Mouse (Mus musculus): ENCODE measurements around the gene Dhx16. TPM values are rescaled to one million over a fixed set of nuclear protein-coding genes. Genes with fewer than 3 reads are reported as not detected.
"Not testable (repeated sequence)": the region's sequence is repeated elsewhere in the genome, so short reads cannot be mapped to it uniquely, and the experiment has no call there.

Dhx16 gene
- total RNA-seq (2021) = 10 to 100 TPM; 10.8 to 14.2 TPM
- long read RNA-seq, experiment 1, partial matches to known transcripts = 1 of 12 reads
- long read RNA-seq, experiment 1, other reads (novel, unspliced or antisense) = 7 of 12 reads
- long read RNA-seq, experiment 2, partial matches to known transcripts = 3 of 10 reads
- long read RNA-seq, experiment 2, other reads (novel, unspliced or antisense) = 3 of 10 reads

DNA sequence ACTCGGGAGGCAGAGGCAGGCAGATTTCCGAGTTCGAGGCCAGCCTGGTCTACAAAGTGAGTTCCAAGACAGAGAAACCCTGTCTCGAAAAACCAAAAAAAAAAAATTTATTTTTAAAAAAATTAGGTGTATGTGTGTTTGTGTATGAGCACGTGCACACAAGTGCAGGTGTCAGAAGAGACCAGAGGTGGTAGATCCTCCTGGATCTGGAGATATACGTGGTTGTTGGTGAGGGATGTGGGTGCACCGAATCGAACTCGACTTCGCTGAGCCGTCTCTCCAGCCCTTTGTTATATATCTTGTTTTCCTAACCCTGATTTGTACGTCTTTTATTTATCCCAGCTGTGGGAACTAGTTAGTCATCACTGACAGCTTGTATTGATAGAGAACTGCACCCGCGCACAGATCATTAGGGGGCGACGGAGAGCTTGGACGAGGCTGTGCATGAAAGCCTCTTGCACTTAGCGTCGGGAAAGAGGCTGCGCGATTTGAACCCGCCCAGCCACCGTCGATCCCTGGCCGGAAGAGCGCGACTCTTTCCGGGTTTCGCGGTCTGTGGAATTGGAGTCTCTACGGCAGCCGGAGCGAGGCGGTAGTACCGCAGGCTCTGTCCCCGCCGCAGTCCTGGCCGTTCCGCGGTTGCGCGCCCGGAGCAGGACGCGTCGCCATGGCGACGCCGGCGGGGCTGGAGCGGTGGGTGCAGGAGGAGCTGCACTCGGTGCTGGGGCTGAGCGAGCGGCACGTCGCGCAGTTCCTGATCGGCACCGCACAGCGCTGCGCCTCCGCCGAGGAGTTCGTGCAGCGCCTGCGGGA, at the start of gene Dhx16:
Gene Dhx16 (plus strand): TSS at position 575 of the 813 bp plus-strand sequence.
- intact Hi-C loops (cut with DNase I) = no loop called here
- peak; percentile 89 to 94 for DNase-seq

DNA sequence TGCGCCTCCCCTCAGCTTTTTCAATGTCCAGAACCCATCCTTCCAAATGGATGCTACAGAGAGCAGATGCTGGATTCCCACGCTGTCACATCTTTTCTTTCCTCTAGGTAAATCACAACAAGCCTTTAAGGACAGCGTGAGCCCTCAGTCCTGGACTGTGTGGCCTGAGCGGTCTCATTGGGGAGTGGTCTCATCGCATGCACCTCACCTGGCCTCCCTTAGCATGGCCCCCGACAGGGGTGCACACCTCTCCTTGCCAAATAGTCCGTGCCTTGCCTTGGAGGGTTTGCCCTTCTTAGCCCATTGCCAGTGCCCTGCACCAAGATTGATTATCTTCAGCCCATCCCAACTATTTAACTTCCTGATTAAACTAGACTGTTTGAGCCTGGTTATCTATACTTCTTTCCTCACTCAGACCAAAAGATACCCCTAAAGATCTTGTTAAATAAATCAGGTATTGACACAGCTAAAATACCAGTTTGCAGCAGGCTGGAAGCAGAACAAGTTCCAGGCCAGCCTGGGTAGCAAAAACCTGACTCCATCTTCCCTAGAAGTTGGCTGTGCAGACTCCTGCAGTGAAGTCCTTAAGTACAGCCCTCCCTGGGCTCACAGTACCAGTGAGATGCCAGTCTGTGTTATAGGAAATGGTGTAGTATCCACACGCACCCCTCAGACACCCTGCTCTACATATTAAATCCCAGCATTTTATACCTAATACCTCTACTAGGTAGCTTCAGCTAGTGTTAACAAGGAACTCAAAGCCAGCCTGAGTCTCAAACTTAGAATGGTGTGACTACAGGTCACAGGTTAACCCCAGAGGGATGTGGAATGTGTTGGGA, 47.0 kb upstream of the Dhx16 start:
- intact Hi-C loops (cut with DNase I) = no loop called here
- DNase-seq = no peak

DNA sequence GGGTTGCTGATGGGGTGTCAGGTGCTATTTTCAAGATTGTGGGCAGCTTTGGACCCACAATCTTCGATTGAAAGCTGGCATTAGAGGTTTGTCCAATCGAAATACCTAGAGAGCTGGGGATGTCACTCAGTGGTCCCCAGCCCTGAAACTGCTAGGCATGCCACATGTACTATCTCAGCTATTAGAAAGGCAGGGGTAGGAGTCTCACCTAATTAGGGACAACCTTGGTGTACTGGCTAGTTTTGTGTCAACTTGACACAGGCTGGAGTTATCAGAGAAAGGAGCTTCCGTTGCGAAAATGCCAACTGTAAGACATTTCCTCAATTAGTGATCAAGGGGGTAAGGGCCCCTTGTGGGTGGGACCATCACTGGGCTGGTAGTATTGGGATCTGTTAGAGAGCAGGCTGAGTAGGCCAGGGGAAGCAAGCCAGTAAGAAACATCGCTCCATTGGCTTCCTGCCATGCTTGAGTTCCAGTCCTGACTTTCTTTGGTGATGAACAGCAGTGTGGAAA, 46.3 kb upstream of the Dhx16 start:
- DNase-seq = no peak
- intact Hi-C loops (cut with DNase I) = no loop called here

DNA sequence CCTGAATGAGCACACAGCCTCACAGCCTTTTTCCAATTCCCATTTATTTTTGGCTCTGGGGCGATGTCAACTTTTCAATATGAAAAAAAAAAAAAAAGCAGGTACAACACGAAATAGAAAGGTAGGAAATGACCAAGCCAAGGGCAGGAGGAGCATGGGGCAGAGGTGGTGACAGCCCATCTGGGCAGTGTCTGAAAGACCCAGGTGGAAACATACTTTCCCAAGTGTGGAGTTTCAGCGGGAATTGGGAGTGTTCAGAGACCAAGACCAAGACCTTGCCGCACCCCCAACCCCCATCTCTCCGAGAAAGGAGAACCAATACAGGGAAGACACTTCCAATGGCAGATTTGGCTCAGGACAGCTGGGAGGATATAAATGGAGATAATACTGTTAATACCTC, 45.7 kb upstream of the Dhx16 start:
- intact Hi-C loops (cut with DNase I) = no loop called here
- DNase-seq = no peak

DNA sequence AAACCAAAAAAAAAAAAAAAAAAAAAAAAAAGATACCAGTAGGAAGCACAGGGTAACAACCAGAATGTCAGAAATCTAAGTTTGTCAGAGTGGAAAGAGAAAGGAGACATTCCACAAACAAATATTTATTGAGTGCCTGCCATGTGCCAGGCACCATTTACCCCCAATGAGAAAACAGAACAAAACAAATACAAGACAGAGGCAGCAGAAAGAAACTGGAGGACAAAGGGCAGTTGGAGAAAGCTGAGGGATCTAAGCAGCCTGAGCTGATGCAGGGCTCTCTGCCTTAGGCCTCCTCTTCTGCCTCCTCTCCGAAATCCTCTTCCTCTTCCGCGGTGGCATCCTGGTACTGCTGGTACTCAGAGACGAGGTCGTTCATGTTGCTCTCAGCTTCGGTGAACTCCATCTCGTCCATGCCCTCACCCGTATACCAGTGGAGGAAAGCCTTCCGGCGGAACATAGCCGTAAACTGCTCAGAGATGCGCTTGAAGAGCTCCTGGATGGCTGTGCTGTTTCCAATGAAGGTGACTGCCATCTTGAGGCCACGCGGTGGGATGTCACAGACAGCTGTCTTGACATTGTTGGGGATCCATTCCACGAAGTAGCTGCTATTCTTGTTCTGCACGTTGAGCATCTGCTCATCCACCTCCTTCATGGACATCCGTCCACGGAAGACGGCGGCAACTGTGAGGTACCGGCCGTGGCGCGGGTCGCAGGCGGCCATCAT, 44.8 kb upstream of the Dhx16 start:
- intact Hi-C loops (cut with DNase I) = no loop called here
- DNase-seq = no peak

DNA sequence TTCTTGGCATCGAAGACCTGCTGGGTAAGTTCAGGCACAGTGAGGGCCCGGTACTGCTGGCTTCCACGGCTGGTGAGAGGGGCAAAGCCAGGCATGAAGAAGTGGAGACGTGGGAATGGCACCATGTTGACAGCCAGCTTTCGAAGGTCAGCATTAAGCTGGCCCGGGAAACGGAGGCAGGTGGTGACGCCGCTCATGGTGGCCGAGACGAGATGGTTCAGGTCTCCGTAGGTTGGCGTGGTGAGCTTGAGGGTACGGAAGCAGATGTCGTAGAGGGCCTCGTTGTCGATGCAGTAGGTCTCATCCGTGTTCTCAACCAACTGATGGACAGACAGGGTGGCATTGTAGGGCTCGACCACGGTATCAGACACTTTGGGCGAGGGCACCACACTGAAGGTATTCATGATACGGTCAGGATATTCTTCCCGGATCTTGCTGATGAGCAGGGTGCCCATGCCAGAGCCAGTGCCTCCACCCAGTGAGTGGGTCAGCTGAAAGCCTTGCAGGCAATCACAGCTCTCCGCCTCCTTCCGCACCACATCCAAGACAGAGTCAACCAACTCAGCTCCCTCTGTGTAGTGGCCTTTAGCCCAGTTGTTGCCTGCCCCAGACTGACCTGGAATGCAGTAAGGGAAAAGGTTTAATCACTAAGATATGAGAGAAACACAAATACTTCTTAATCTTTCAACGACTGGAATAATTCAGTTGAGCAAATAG, 44.0 kb upstream of the Dhx16 start:
- intact Hi-C loops (cut with DNase I) = loop anchor here (2.0 kb wide), 1 partner anchor 37 kb away; no protein-coding TSS in a partner anchor
- DNase-seq = no peak

DNA sequence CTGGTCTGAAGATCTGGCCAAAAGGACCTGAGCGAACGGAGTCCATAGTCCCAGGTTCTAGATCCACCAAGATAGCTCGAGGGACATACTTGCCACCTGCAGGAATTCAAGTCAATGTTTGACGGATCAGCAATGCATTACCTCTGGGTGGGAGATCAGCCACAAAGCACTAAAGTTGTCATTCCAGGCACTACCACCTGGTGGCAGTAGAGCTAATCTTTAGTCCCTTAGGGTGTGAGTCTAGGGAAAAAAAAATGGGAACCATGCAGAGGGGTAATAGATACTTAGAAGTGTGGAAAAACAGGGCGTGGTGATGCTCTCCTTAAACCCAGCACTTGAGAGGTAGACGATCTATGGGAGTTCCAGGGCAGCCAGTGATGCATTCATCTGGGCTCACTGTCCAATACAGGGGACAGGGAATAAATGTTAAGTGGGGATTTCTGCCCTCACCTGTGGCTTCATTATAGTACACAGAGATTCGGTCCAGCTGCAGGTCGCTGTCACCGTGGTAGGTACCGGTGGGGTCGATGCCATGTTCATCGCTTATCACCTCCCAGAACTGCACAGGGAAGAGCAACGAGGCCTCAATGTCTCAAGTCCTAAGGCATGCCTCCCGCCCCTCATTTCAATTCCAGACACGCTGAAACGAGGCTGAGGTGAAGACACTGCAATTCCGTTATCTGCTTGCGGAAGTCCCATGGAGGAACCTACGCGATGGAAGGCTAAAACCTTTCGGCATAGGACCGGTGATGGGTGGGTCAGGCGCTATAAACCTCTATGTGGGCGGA, 43.2 kb upstream of the Dhx16 start:
- DNase-seq = peak; percentile 60 to 79
- intact Hi-C loops (cut with DNase I) = loop anchor here (2.0 kb wide), 1 partner anchor 36 kb away; no protein-coding TSS in a partner anchor

DNA sequence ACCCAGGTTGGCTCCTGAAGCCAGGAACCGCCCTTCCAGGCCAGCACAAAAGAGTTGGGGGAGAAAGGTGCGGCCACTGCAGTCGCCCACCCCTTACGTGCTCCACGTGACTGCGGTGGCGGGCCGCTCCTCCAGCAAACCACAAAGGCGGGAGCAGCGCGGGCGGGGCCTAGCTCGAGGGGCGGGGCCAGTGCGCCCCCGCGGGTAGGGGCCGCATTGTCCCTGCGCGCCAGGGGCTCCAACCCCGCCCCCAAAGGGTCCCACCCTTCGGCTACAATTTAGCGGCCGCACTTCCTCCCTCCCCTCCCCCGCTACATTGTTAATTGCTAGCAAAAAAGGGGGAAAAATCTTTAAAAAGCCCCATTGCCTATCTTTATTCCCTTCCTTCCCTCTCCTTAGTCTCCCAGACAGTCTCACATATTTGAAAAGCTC, 42.6 kb upstream of the Dhx16 start:
- intact Hi-C loops (cut with DNase I) = loop anchor here (2.0 kb wide), 1 partner anchor 36 kb away; no protein-coding TSS in a partner anchor
- peak; percentile 74 to 85 for DNase-seq

DNA sequence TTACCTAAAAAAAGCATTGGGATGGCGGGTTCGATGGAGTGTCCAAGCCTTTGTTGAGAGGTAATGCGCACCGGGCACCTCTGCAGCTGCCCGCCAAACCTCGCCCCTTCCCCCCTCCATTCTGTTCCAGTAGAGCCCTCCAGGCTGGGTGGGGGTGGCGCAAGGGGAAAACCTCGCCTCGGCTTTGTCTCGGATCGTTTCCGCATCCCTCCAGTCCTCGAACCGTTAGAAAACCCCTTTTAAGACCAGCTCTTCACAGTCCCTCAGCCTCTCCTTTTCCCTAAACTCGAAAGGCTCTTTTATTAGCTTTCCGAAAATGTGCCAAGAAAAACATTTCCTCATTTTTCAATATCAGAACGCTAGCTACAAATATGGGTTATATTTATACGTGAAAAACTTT, 42.1 kb upstream of the Dhx16 start:
- DNase-seq = no peak

DNA sequence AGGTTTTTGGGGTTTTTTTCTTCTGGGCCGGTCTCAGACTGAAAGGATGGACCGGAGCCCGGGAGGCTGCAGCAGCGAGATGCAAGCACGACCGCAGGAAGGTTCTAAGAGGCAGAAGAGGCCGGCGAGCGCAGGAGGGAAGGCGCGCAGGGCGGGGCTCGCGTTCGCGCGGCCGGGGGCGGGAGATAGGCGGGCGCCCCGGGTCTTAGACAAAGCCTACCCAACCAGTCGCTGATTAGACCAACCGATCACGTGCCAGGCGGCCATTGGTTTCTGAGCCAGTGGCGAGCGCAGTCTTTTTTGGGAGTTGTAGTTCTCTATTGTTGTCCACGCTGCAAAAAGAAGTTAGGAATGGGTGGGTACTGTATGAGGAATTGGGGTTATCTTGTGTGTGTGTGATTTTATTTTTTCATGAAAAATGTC, 41.5 kb upstream of the Dhx16 start, which contains the start of gene Tubb5:
Gene Tubb5 (minus strand): TSS at position 185 of the 423 bp plus-strand sequence.
- peak; percentile 91 to 96 for DNase-seq

More for the DNA sequence above, 42.1 kb upstream of the Dhx16 start:
- intact Hi-C loops (cut with DNase I) = loop anchor here (2.0 kb wide), 1 partner anchor 35 kb away; no protein-coding TSS in a partner anchor

DNA sequence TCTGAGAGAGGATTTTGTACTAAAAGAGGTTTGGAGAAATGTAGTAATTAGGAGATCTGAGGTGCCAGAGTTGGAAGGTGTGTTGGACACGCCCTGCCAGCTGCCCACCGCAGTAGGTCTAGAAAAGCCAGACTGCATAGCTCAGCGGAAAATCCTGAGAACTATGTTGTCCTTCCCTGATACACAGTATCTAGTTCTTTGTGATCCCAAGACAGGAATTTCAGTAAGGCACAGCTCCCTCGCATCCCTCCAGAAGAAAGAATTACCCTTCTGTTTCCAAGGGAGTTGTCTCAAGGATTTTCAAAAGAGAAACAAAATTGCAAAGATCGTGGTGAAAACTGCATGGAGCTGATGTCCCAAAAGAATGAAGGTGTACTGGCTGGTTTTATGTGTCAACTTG, 41.0 kb upstream of the Dhx16 start:
- DNase-seq = no peak
- intact Hi-C loops (cut with DNase I) = no loop called here

More for the DNA sequence above, 41.5 kb upstream of the Dhx16 start, which contains the start of gene Tubb5:
- intact Hi-C loops (cut with DNase I) = no loop called here

DNA sequence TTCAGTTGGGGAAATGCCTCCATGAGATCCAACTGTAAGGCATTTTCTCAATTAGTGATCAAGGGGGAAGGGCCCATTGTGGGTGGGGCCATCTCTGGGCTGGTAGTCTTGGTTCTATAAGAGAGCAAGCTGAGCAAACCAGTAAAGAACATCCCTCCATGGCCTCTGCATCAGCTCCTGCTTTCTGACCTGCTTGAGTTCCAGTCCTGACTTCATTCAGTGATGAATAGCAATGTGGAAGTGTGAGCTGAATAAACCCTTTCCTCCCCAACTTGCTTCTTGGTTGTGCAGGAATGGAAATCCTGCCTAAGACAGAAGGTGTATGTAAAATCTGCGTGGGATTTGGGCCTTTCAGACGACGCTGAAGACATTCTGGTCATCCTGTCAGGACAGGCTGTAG, 40.6 kb upstream of the Dhx16 start:
- intact Hi-C loops (cut with DNase I) = not testable (repeated sequence)

DNA sequence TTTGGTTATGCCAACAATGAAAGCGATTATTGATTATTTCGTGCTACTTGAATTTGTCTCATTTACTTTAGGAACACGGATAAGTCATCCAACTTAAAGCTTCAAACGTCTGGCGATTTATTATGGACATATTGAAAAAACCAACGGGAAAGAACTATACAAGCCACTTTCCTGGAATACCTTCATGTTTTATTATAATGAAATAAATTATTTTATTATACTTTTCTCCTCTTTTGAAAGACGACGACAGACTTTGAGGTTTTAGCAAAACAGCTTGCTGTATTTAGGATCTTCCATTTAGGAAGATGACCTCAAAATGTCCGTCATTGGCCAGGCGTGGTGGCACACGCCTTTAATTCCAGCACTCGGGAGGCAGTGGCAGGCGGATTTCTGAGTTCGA, 39.1 kb upstream of the Dhx16 start:
- intact Hi-C loops (cut with DNase I) = no loop called here
- no peak for DNase-seq

More for the DNA sequence above, 40.6 kb upstream of the Dhx16 start:
- not testable (repeated sequence) for DNase-seq

DNA sequence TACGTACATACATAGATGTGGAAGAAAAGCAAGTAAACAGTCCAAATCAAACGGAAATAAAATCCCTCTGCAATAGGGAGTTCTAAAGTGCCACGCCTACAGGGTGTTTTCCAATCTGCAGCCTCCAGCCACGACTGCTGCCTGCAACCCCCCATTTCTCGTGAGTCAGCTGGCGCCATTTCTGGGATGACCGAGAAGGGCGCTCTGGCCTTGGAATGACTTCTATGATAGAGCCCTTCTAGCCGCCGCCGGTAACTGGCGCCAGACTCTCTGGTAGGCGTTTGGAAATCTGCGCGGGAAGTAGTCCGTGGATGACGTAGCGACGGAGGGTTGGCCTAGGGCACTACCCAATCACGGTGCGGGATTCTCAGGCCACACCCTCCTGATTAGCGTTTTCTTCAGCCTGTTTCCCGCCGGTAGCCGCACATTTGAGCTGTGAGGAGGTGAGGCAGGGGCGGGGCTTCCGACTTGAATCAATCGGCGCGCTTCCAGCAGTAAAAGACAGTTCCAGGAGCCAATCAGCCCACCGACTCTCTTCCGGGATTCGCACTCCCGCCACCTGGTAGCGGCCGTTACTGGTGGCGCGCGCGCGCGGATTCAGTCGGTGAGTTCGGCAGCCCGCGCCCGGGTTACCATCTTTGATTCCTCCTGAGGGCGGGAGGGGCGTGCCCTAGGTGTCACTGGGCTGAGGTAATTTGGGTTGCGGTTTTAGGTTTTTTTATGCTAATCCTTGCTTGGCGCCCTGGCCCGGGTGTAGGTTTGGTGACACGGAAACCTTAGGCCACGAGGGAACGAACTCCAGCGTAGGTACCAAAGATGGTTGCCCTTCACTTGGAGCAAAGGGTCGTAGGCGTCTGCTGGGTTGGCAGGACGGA, 38.3 kb upstream of the Dhx16 start, which contains the start of gene Mdc1:
Gene Mdc1 (plus strand): TSS at position 440 of the 875 bp plus-strand sequence.
- intact Hi-C loops (cut with DNase I) = no loop called here
- peak; percentile 98 to 99 for DNase-seq

DNA sequence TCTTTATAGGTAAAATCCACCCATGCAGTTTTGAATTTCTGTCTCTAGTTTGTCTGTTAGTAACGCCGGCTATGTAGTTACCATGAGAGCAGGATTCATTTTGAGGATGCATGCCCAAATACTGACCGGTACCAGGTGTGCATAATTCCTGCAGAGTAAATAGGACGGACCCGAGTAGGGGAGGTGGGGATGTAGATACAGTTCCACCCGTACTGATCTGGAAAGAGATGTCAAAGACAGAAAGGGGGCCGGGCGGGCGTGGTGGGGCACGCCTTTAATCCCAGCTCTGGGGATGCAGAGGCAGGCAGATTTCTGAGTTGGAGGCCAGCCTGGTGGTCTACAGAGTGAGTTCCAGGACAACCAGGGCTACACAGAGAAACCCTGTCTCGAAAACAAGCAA, 37.6 kb upstream of the Dhx16 start:
- intact Hi-C loops (cut with DNase I) = no loop called here
- no peak for DNase-seq

DNA sequence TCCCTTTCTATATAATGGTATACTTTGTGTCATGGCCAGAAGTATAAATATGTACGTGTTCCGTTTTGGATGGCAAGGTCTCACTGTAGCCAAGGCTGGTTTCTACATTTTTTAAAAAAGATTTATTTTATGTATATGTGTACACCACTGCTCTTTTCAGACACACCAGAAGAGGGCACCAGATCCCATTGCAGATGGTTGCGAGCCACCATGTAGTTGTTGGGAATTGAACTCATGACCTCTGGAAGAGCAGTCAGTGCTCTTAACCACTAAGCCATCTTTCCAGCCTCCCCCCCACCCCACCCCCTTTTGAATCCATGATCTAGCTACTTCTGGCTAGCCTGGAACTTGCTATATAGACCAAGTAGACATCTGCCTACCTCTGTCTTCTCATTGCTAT, 36.1 kb upstream of the Dhx16 start:
- intact Hi-C loops (cut with DNase I) = no loop called here
- DNase-seq = no peak

DNA sequence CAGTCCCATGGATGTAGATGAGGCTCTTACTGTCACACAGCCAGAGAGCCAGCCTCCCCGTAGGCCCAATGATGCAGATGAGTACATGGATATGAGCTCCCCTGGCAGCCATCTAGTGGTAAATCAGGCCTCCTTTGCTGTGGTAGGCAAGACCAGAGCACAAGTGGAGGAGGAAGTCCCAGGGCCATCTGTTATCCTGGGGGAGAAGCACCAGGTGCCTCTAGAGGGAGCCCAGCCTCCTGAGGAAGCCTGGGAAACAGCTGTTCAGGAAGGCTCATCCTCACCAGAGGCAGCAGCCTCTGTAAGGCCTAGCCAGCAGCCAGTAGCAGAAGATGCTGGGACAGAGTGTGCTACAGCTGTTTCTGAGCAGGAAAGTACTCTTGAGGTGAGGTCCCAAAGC, 31.5 kb upstream of the Dhx16 start:
- DNase-seq = no peak

More for the DNA sequence above, 31.5 kb upstream of the Dhx16 start:
- intact Hi-C loops (cut with DNase I) = no loop called here

Measured in gastrocnemius, postnatal 36 days (tissue).